Mouse (Mus musculus) embryo, embryonic 10 days (tissue): ENCODE results near the gene Epha8.

Experiments
- DNase-seq: peaks from one replicate; pipeline ENCODE4 v3.0.0-alpha.2; 2015; ENCODE audit warnings: low spot score

Gene Epha8

DNA sequence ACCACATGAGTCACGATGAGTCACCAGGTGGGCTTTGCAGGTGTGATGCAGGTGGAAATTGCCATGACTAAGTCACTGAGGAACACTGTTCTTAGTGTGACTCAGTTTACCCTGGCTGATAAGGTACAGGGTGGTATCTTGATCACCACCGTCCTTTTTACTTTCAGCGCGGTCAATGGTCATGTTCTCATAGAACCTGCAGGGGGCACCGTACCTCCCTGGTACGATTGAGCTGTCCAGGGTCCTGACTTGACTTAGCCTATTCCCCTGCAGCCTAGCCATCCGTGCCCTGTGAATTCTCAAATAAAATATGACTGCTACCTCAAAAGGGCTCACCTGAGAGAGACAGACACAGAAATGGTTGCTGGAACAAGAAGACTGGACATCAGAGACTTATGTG lies 49.6 kb downstream of the Epha8 start:
- peak; percentile 92 for DNase-seq

GRCm38 (mm10) chr4:136904767-136905539 lies 51.7 kb downstream of the Epha8 start:
- DNase-seq = no peak

GRCm38 (mm10) chr4:136899154-136899553 lies 57.5 kb downstream of the Epha8 start:
- DNase-seq = no peak

GRCm38 (mm10) chr4:136898637-136899036 lies 58.0 kb downstream of the Epha8 start, which contains the start of gene C1qa:
C1qa (minus strand) TSS chr4:136898803.
- no peak for DNase-seq

DNA sequence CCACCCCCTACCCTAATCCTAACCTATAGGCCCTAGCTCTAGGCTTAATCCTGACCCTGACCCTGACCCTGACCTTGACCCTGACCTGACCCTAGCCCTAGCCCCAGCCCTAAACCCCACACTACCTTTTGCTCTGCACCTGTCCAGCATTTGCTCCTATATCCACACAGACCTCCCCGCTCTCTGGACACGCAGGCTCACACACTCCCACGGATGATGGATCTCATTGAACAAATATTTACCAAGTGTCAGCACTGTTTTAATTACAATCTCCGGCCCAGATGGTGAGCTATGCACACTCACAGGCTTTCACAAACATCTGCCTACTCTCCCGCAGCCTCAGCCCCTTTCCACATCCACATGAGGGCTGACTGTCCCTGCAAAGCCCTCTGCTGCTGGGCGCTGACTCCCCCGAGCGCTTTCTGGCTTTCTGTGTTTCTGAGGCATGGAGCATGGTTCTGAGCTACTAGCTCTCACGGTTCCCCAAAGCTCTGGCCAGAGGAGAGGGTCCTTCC lies 58.5 kb downstream of the Epha8 start:
- DNase-seq = no peak

- DNase-seq = no peak
Measured at GRCm38 (mm10) chr4:136896461-136896860, 60.2 kb downstream of the Epha8 start.

GRCm38 (mm10) chr4:136895861-136896260 lies 60.8 kb downstream of the Epha8 start:
- no peak for DNase-seq

- DNase-seq = no peak
Measured at GRCm38 (mm10) chr4:136894821-136895220, 61.8 kb downstream of the Epha8 start.

DNA sequence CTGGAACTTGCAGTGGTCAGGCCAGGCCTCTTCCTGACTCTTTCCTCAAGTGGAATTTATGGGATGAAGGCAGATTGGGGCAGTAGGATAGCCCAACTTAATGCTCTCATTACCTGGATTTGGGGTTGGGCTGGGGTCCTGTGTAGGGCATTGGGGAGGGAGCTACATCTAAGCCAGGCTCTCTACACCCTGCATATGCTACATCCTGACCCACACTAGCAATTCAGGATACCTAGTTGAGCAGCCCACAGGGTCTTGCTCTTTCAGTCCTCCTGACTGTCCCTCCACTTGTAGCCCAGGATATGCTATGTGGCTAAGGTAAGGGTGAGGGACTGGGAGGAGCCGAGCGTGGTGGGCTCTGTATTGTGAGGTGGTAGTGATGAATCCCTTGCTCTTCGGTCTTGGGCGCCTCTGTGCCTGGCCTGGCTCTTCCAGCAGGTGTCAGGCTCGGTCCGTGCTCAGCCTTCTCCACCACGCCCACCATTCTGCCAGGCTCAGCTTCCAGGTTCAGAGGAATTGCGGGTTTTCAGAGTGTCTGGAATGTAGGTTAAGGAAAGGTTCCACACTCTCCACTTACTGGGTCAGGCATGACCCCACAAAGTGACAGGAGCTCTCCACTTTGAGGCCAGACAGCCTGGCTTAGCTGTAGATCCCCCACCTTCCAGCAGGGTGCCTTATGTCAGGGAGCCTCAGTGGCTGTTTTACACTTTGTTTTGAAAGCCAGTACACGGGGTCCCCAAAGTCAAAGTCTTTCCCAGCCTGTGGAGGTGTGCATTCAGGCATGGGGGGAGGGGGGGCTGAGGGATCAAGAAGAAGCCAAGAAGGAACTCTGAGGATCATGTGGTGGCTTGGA lies 62.7 kb downstream of the Epha8 start:
- peak; percentile 78 for DNase-seq

- DNase-seq = no peak
Measured at GRCm38 (mm10) chr4:136892811-136893210, 63.8 kb downstream of the Epha8 start, which contains the start of gene C1qc. C1qc (minus strand) TSS chr4:136893065.

DNA sequence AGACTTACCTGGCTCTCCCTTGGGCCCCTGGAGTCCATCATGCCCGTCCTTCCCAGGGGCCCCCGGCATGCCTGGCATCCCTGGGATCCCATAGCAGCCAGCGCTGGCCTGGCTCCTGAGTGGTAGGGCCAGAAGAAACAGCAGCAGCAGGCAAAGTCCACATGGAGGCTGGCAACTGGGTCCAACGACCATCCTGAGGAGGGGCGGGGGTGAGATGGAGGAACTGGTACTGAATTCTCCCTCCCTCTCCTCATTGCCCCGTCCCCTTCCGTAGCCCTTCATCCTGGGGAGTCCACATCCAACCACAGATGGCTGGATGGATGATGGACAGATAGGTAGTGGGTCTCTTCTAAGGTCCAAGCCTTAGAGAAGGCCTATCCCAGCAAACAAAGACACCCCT lies 64.2 kb downstream of the Epha8 start:
- DNase-seq = no peak

DNA sequence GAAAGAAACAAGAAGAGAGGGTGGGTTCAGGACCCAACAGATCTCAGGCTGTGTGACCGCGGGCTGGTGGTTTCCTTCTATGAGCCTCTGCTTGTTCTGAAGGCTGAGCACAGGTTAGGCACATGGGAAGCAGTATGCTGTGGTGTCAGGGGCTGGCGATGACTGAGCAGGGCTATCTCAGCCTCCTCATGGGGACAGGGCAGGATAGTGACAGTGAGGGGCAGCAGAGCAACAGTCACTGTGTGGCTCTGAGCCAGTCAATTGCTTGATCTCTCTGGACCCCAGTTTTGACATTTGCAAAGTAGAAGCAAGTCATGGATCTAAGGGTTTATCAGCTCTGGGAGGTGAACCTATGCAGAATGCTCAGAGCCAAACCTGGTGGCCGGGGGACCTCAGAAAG lies 65.5 kb downstream of the Epha8 start:
- DNase-seq = no peak

DNA sequence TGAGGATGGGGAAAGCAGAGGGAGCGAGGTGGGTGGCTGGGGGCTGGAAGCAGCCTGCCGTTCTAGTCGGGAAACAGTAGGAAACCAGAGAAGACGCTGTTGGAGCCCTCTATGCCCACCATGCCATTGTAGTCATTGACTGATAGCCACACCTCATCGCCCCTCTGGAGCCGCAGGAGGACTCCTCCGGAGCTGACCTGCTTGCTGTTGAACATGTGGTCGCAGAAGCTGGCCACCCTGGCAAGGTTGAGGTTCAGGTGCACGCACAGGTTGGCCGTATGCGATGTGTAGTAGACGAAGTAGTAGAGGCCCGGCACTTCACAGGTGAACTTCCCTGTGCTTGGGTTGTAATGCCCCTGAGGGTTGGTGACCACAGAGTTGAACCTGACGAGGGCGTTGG lies 66.6 kb downstream of the Epha8 start:
- no peak for DNase-seq

GRCm38 (mm10) chr4:136887714-136888113 lies 68.9 kb downstream of the Epha8 start:
- no peak for DNase-seq

- DNase-seq = no peak
Measured at GRCm38 (mm10) chr4:136886101-136886500, 70.5 kb downstream of the Epha8 start, which contains the start of gene C1qb. C1qb (minus strand) TSS chr4:136886187.
